Mouse (Mus musculus) lung, embryonic 16.5 days (tissue): ENCODE measurements around the gene Tjp3. TPM values are rescaled to one million over a fixed set of nuclear protein-coding genes. Genes with fewer than 3 reads are reported as not detected.

Experiments
- ATAC-seq: fragments of 200-750 bp; cut with Nextera tagmentation; 2 replicates; pipeline ENCODE4 v1.8.0; 2017; ENCODE audit warnings: low read depth, mild to moderate bottlenecking, moderate library complexity
- H3K27ac ChIP-seq: fragments of 300-500 bp; sonication (generic); 2 replicates; pipeline ENCODE4 v1.5.1; 2014; ENCODE audit warnings: mild to moderate bottlenecking, control low read depth, low read length
- H3K27me3 ChIP-seq: fragments of 300-500 bp; sonication (generic); 2 replicates; pipeline ENCODE4 v1.6.1; 2014; ENCODE audit warnings: low read depth, low read length, mixed read lengths; ENCODE audit not compliant: control insufficient read depth, insufficient read depth
- H3K36me3 ChIP-seq: fragments of 300-500 bp; sonication (generic); 2 replicates; pipeline ENCODE4 v1.6.1; 2014; ENCODE audit warnings: low read length; ENCODE audit not compliant: control insufficient read depth, insufficient read depth
- H3K4me1 ChIP-seq: fragments of 300-500 bp; sonication (generic); replicated peaks from 2 replicates; pipeline ENCODE4 v1.6.1; 2014; ENCODE audit warnings: low read length, mixed read lengths; ENCODE audit not compliant: control insufficient read depth, insufficient read depth
- H3K4me2 ChIP-seq: fragments of 300-500 bp; sonication (generic); 2 replicates; pipeline ENCODE4 v1.6.1; 2014; ENCODE audit warnings: low read depth, low read length, control low read depth
- H3K4me3 ChIP-seq: fragments of 300-500 bp; sonication (generic); 2 replicates; pipeline ENCODE4 v1.5.1; 2014; ENCODE audit warnings: mild to moderate bottlenecking, low read length, control low read depth
- H3K9ac ChIP-seq: fragments of 300-500 bp; sonication (generic); 2 replicates; pipeline ENCODE4 v1.6.1; 2014; ENCODE audit warnings: low read length, control low read depth
- H3K9me3 ChIP-seq: fragments of 300-500 bp; sonication (generic); 2 replicates; pipeline ENCODE4 v1.6.1; 2016; ENCODE audit warnings: low read length; ENCODE audit not compliant: control insufficient read depth
- WGBS: fragments of 180-500 bp; shearing (Covaris S2); extraction: QIAGEN DNeasy Blood & Tissue Kit; methylation state at CpG from one replicate; pipeline ENCODE4 v1.1.7; 2014; 5-methylcytosine and 5-hydroxymethylcytosine counted together
- polyA plus RNA-seq: library from polyadenylated mRNA; unstranded; fragments of >200 nt; fragmentation: Nextera tagmentation; extraction: Ambion mirVana; gene quantifications from 2 replicates; pipeline ENCODE4 v1.2.1, GENCODE M21; 2015

Gene Tjp3
- polyA plus RNA-seq, 1 experiment from 2014 or later = 29.3 TPM

- H3K4me2 ChIP-seq = no peak overlapping the region
- peaks cover 14% of the 10 kb centered on the region for H3K27me3 ChIP-seq
- H3K36me3 ChIP-seq = no peaks in the 10 kb centered on the region
- H3K4me3 ChIP-seq = no peak overlapping the region
- H3K9me3 ChIP-seq = no peaks in the 10 kb centered on the region
- no peak overlapping the region for H3K9ac ChIP-seq
- no peaks in the 10 kb centered on the region for H3K4me1 ChIP-seq
- WGBS = 87% methylated on average over 2 of the region's 2 CpGs
- no peak overlapping the region for H3K27ac ChIP-seq
- no peak for ATAC-seq
These were observed 43.6 kb downstream of the Tjp3 start for GRCm38 (mm10) chr10:81247804-81248203.

GRCm38 (mm10) chr10:81245166-81245565, 46.2 kb downstream of the Tjp3 start:
- H3K9me3 ChIP-seq = no peaks in the 10 kb centered on the region
- no peak for ATAC-seq
- no peak overlapping the region for H3K4me3 ChIP-seq
- no peaks in the 10 kb centered on the region for H3K4me1 ChIP-seq
- 75% methylated on average over 6 of the region's 6 CpGs for WGBS
- no peaks in the 10 kb centered on the region for H3K36me3 ChIP-seq
- H3K27me3 ChIP-seq = peaks cover 7% of the 10 kb centered on the region
- no peak overlapping the region for H3K4me2 ChIP-seq
- H3K9ac ChIP-seq = peak overlapping the region; percentile 20; the same call in 1 of the 2 replicates
- H3K27ac ChIP-seq = no peak overlapping the region

- Histone ChIP-seq H3K4me1 (no peaks in the 10 kb centered on the region), H3K27ac (no peak overlapping the region), H3K36me3 (no peaks in the 10 kb centered on the region), H3K9me3 (no peaks in the 10 kb centered on the region), H3K27me3 (peaks cover 13% of the 10 kb centered on the region), H3K4me3 (no peak overlapping the region), H3K4me2 (no peak overlapping the region), H3K9ac (no peak overlapping the region)
- WGBS = 5% methylated on average over 17 of the region's 17 CpGs
- ATAC-seq = peak; percentile 57; the same call in 1 of the 2 replicates
These were observed 46.8 kb downstream of the Tjp3 start for GRCm38 (mm10) chr10:81244595-81244994.

GRCm38 (mm10) chr10:81244146-81244545, 47.2 kb downstream of the Tjp3 start:
- Histone ChIP-seq H3K27me3 (peaks cover 17% of the 10 kb centered on the region), H3K9me3 (no peaks in the 10 kb centered on the region), H3K4me1 (no peaks in the 10 kb centered on the region), H3K4me2 (no peak overlapping the region), H3K9ac (no peak overlapping the region), H3K36me3 (no peaks in the 10 kb centered on the region), H3K27ac (no peak overlapping the region), H3K4me3 (no peak overlapping the region)
- 0 out of 2 replicates have a peak, but pooled peaks have one; percentile 6 for ATAC-seq
- 75% methylated on average over 4 of the region's 4 CpGs for WGBS

- H3K4me3 ChIP-seq = no peak overlapping the region
- no peak overlapping the region for H3K27ac ChIP-seq
- no peaks in the 10 kb centered on the region for H3K36me3 ChIP-seq
- no peaks in the 10 kb centered on the region for H3K4me1 ChIP-seq
- ATAC-seq = no peak
- 89% methylated on average over 16 of the region's 16 CpGs for WGBS
- no peak overlapping the region for H3K4me2 ChIP-seq
- peaks cover 20% of the 10 kb centered on the region for H3K27me3 ChIP-seq
- H3K9ac ChIP-seq = no peak overlapping the region
- H3K9me3 ChIP-seq = no peaks in the 10 kb centered on the region
These were observed 49.4 kb downstream of the Tjp3 start for GRCm38 (mm10) chr10:81242021-81242420.

- 21% methylated on average over 13 of the region's 13 CpGs for WGBS
- ATAC-seq = no peak
- peaks cover 20% of the 10 kb centered on the region for H3K27me3 ChIP-seq
These were observed 50.5 kb downstream of the Tjp3 start for GRCm38 (mm10) chr10:81240876-81241275.

GRCm38 (mm10) chr10:81238618-81239017, 52.8 kb downstream of the Tjp3 start:
- Histone ChIP-seq H3K9ac (no peak overlapping the region), H3K27ac (no peak overlapping the region), H3K4me3 (no peak overlapping the region), H3K4me2 (no peak overlapping the region), H3K36me3 (no peaks in the 10 kb centered on the region), H3K27me3 (peaks cover 20% of the 10 kb centered on the region), H3K4me1 (peaks cover 3% of the 10 kb centered on the region), H3K9me3 (no peaks in the 10 kb centered on the region)
- ATAC-seq = no peak
- WGBS = 71% methylated on average over 2 of the region's 2 CpGs

More at GRCm38 (mm10) chr10:81240876-81241275, 50.5 kb downstream of the Tjp3 start:
- H3K36me3 ChIP-seq = no peaks in the 10 kb centered on the region
- no peak overlapping the region for H3K4me3 ChIP-seq
- no peak overlapping the region for H3K9ac ChIP-seq
- no peak overlapping the region for H3K27ac ChIP-seq
- no peak overlapping the region for H3K4me2 ChIP-seq
- H3K9me3 ChIP-seq = no peaks in the 10 kb centered on the region
- no peaks in the 10 kb centered on the region for H3K4me1 ChIP-seq

- Histone ChIP-seq H3K9me3 (no peaks in the 10 kb centered on the region), H3K4me2 (no peak overlapping the region), H3K36me3 (no peaks in the 10 kb centered on the region), H3K27me3 (peaks cover 20% of the 10 kb centered on the region), H3K4me3 (no peak overlapping the region), H3K9ac (no peak overlapping the region), H3K27ac (no peak overlapping the region), H3K4me1 (peaks cover 6% of the 10 kb centered on the region)
- WGBS = 80% methylated on average over 12 of the region's 12 CpGs
- no peak for ATAC-seq
These were observed 54.7 kb downstream of the Tjp3 start for GRCm38 (mm10) chr10:81236471-81237268.

GRCm38 (mm10) chr10:81234206-81234605, 57.2 kb downstream of the Tjp3 start:
- peaks cover 25% of the 10 kb centered on the region for H3K27me3 ChIP-seq

More at GRCm38 (mm10) chr10:81234206-81234605, 57.2 kb downstream of the Tjp3 start:
- Histone ChIP-seq H3K4me3 (no peak overlapping the region), H3K9ac (no peak overlapping the region), H3K27ac (no peak overlapping the region), H3K4me1 (peaks cover 6% of the 10 kb centered on the region), H3K4me2 (no peak overlapping the region), H3K36me3 (no peaks in the 10 kb centered on the region), H3K9me3 (no peaks in the 10 kb centered on the region)
- WGBS = 63% methylated on average over 6 of the region's 6 CpGs
- no peak for ATAC-seq
